Mouse (Mus musculus) adrenal gland (tissue): Measurements from ENCODE around the gene Aldh3b1.

ENCODE experiments used
- intact Hi-C: fragments of 180-260 bp; cut with DNase I; formaldehyde crosslinking; loops from one replicate; pipeline ENCODE4 v1.15.1; 2025

Aldh3b1 gene

DNA sequence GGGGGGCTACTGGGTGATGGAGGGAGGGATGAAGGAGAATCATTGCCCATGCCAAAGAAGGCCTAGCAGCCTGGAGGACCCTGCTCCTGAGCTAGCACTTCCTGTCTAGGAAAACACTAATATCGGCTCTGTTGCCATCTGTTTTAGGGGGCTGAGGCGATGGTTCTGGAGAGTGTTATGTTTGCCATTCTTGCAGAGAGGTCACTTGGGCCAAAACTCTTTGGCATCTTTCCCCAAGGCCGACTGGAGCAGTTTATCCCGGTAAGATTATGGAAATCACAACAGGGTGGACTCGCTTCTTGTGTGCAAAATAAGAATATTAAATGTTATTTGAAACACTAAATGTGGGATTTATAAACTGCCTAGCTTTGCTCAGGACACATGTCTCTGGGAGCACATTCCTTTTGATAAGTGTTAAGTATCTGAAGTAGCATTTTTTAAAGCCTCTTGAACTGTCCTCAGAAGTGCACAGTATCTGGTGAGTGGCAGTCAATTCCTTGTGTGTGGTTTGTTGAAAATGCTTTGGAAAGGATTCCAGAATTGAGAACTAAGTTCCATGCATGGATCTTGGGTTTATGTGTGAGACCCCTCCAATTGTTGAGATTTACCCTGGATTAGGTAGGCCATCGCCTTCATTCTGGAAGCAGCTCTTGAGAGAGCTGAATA, 45.1 kb downstream of the Aldh3b1 start:
- intact Hi-C loops = no loop called here

DNA sequence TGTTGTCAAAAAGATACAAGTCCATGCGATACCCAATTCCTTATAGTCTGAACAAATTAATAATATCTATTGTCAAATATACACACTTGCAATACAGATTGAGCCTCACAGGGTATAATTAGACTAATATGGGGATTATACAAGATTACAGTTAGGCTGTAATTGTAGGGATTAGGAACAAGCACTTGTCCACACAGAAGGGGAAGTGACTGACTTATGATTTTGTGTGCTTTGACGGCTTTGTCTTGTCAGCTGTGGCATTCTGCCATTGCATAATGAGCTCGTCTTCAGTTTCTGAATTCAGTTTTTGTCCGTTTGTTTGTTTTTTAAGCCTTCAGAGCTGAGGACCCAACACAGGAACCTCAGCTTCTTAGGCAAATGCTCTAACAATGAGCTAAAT, 47.4 kb downstream of the Aldh3b1 start:
- intact Hi-C loops = no loop called here

DNA sequence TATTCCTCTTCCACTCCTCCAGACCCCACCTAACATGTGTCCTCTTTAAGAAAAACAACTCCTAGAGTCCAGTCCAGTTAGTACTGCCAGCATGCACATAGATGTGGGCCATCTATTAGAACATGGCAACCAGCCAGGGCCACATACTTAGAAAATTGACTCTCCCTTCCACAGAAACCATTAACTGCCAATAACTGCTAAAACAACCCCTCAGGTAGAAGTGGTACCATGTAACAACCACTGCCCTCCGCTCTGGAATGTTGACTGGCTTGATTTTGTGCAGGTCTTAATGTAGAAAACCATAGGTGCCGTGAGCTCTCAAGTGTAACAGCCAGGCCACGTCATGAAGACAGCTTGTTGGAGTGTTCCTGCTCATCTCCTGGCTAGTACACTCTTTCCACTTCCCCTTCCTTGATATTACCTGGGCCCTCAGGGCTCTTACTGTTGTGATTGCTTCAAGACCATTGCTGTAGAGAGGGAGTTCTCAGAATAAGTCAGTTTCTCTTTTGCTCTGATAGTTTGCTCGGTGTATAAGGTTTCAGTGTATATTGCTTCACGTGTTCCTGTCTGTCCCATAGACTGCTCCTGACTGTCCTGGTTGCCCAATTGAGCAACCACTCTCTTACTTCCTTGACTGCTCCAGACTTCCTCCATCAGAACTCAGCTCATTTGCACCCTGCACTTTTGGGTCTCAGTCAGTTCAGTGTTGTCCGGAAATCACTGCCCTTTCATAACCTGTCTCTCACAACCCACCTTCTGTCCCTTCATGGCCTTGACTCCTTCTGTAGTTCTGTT, 49.4 kb downstream of the Aldh3b1 start:
- intact Hi-C loops = no loop called here

DNA sequence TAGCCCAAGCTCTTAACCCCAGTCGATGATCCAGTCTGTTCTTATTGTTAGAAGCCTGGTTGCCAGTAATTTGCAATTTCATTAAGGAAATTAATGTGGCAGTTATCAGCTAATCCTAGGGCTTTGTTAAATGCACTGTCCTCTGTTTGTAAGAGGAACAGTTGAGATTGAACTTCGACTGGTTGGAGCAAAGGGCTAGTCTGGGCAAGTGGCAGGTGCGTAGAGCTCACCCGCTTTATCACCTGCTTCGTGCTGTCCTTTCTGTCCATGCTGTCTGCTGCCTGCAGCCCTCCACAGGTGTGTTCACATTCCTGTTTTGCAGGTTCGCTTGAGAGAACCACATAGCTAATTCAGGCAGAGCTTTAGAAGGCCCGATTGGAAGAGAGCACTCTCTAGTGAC, 54.6 kb downstream of the Aldh3b1 start:
- intact Hi-C loops = no loop called here

DNA sequence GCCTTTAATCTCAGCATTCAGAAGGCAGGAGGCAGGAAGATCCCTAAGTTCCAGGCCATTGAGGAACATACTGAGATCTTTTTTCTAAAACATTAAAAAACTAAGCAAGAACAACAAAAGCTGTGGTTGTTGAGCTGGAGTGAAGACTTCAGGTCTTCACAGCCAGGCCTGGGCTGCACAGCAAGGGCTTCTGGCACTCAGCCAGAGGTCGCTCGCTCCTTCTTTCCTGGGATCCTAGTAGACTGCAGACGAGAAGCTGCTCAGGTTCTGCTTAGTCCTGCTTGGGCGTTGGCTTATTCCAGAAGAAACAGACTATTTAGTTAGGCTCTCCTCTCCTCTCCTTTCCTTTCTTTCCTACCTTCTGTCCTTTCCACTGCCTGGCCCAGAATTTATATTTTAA, 57.2 kb downstream of the Aldh3b1 start:
- intact Hi-C loops = no loop called here

DNA sequence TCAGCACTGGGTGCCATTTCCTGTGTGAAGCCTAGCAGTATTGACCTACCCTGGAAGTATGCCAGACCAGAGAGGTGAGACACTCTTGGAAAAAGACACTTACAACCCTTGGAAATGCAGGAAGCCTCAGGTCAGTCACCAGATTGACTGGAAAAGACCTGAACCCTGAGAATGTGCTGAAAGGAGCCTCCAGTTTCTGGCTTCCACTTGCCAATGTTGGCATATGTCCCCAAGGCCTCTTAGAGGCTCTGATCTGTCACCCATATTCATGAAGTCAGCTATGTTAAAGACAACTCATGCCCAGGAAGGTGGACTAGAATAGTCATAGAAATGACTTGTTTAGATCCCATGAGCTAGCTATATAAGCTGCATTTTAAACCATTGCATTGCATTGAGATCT, 58.1 kb downstream of the Aldh3b1 start:
- intact Hi-C loops = no loop called here

DNA sequence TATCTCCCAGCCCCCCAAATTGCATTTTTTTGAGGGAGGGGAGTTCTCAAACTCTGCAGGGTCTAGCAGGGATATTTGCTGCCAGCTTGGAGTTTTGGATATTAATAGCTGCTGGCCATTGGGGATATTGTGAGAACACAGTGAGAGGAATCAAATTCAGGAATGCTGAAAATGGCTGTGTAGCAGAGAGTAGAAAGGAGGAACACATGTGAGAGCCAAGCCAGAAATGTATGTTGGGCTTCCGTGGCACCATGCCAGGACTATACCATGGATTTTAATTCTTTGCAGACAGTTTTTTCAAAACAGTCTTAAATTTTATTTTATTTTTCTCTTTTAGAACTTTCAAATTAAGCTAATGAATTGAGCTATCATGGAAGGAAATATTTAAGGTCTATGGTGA, 61.3 kb downstream of the Aldh3b1 start:
- intact Hi-C loops = no loop called here

DNA sequence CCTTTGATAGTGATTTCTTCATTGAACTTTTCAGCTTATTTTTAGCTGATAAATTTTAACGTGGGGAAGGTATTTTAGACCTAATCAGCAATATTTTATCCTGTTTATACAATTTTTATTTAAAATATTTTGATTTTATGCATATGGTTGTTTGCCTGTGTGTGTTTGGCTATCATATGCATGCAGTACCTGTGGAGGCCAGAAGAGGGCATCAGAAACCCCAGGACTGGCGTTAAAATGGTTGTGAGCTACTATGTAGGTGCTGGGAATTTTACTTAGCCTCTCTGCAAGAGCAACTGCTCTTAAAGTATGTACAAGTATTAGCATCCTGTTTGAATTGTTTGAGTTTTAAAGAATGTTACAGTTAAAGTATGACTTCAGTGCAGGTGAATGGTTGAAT, 64.6 kb downstream of the Aldh3b1 start:
- intact Hi-C loops = no loop called here
